Mouse (Mus musculus) thymus, postnatal 25 days (tissue): ENCODE data around the gene Tiam2.
A peak's percentile ranks its signal among the peaks of the same experiment; 100 is the strongest.

Experiments
- DNase-seq: peaks from one replicate; pipeline ENCODE4 v3.0.0; 2022

Tiam2 gene

DNA sequence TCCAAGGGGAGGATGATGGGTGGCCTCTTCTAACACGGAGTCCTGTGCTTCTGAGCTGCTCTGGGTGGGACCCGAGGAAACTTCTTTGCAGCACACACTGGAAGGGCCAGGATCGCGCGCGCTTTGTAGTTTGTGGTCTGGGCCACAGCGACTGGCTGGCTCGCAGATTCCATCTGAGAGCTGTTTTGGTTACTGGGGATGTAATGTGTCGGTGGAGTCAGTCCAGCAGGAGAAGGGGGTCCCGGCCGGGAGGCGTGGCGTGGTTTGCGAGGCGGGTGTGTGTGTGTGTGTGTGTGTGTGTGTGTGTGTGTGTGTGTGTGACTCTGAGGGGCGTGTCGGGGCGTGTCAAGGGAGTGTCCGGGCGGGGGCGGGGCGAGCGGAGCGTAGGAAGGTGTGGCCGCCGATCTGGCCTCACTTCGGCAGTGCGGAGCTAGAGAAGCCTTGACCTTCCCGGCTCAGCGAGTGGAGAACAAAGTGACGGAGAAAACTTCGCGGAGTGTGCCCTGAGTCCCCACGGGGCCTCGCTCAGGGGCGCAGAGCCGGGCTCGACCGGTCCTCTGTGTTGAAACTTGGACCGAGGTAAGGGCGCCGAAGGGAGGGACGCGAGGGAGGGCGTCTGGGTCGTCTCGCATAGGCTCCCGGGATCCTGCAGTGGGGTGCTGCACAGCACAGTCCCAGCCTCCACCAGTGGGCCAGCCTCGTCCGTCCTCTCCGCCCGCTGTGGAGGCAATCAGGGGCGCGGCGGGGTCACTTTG is at the start of gene Tiam2:
TSS of gene Tiam2 (plus strand) at position 426 of the 755 bp plus-strand sequence.
- DNase-seq: no peak

DNA sequence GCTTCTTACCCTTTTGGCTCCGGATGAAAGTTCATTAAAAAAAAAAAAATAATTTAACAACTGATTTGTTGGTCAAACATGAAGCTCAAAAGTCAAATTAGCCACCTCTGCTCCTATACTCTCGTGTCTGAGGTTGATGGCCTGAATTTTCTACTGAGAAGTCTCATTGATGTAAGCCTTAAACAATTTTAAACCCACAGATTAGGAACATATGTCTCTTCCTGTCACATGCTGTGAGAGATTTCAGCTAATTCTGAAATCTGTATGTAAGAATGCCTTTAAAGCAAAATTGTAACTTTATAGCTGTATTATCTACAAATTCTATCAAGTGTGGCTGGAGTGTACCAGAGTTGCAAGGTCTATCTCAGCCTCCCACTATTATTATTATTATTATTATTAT is 46.1 kb upstream of the Tiam2 start:
- DNase-seq: no peak

DNA sequence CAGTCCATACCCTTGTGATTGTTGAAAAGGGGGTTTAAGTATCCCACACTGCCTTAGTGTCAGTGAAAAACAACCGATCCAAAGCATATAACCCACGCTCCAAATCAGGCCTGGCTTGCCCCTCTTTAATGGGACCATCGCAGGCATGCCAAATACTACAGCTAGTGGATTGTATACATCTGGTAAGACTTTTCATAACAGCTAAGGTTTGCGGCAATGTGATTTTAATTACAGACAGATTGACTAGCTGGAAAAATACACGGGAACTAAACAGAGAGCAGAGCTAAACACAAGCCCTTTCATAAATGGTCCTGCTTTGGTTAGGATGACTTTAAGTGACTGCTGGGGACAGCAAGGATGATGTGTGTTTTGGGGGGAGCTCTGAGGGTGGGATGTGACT is 44.4 kb upstream of the Tiam2 start:
- DNase-seq: no peak

DNA sequence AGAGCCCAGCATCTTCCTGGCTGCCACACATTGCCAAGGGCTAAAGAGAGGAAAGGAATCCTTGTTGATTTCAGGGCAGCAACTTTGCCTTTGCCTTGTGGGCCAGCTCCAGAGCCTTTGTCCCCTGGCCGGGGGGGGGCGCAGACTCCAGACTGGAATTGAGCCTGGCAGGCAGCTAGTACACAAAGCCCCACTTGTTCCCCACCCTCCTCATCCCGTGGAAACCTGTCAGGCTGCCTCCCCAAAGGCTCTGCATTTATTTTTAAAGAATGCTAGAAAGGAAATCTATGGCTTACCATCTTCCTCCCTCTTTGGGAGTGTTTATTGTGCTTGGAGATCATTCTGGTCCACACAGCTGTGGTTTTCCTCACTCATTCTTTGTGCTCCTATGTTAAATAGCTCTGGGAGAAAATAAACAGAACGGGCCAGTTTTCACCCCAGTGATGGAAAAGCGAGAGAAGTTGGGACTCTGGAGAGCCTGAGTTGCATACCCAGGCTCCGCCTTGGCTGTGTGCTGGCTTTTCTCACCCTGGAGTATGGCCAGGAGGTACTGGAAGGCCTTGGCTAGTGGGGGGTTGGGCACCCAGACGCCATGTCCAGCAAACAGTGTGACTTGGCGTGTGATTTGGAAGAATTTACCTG is 41.2 kb upstream of the Tiam2 start:
- no peak for DNase-seq

DNA sequence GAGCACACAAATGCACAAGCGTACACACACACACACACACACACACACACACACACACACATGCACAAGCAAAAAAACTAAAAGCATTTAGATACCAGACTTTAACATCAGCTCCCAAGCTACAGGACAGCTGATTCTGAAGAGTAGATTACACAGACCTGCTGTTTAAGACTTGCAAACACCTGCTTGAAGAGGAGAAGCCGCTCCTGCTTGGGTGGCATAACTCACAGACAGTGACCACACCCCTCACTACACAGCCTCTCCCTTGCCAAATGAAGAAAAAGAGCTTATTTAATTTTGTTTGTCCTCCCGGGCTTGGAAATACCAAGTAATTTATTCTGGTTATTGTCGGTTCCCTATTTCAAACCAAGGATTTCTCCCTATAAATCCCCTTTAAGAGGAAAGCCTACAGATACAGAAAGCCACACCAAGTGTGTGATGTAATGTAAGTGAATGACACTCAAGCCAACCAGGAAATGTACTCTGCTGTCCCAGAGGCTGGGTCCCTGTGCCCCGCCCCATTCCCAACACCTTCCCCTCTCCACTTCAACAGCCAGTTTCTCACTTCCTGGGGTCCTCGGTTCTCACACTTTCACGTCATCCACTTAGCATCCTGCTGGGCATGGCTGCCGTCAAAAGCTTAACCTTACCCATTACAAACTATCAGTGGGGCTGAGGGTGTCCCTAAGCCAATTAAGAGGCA is 40.1 kb upstream of the Tiam2 start:
- DNase-seq: no peak

DNA sequence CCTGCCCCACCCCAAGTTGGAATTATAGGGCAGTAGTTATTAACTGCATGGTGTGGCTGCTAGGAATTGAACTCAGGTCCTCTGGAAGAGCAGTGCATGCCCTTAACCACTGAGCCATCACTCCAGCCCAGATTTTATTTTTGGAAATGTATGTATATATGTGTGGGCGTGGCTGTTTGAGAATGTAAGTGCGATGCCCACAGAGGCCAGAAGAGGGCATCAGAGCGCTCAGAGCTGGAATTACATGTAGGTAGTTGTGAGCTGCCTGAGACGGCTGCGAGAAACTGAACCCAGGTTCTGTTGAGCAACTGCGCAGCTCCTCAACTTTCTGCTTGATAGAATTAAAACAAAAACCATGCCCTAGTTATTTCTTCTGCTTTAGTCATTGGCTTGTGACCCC is 38.0 kb upstream of the Tiam2 start:
- peak; percentile 69 for DNase-seq

DNA sequence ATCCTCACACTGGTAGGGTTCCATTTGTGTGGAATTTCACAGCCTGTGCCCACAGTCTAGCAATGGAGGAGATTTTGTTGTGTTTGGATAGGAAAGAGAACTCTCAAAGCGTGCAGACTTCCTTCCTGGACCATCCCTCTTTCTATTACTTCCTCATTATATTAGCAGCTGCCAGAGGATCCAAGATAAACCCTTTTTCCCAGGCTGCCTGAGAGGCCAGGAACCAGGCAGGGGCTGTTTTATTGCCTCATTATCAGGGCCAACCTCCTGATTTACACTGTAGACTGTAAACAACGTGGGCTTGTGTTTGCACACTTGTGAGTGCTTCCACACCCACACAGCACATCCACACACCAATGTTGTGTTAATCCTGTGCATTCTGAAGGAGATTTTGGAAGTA is 31.3 kb upstream of the Tiam2 start:
- DNase-seq: no peak

DNA sequence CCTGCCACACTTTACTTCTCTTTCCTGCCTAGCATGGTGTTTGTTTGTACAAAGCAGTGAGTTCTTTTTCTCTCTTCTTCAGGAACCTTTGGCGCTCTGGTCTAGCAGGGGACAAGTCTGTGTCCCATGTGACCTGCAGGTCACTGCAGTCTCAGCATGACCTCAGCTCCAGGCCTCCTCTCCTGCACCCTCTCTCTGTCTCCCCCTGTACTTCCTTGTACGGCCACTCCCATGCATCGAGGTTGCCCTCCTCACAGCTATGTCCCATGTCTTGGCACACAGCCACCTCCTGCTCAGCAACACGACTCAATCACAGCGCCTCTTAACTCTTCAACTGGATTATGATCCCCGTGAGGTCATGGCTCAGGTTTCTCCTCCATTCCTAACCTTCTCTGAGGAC is 26.9 kb upstream of the Tiam2 start:
- no peak for DNase-seq

DNA sequence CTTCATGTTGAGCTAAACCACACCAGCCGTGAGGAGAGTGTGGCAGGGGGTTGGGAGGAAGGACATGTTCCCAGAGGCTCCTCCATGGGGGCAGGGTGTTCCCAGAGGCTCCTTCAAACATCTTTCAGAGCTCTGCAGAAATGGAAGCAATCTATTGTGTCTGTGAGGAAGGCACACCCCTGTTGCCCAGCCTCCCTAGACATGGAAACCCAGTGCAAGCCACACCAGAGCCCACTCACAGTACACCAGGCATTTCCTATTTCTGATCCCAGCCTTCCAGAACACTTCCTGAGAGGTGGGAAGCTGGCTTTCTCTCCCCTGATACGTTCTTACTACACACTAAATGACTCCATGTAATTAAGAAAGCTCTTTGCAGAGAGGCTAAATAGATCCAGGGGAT is 20.4 kb upstream of the Tiam2 start:
- no peak for DNase-seq

DNA sequence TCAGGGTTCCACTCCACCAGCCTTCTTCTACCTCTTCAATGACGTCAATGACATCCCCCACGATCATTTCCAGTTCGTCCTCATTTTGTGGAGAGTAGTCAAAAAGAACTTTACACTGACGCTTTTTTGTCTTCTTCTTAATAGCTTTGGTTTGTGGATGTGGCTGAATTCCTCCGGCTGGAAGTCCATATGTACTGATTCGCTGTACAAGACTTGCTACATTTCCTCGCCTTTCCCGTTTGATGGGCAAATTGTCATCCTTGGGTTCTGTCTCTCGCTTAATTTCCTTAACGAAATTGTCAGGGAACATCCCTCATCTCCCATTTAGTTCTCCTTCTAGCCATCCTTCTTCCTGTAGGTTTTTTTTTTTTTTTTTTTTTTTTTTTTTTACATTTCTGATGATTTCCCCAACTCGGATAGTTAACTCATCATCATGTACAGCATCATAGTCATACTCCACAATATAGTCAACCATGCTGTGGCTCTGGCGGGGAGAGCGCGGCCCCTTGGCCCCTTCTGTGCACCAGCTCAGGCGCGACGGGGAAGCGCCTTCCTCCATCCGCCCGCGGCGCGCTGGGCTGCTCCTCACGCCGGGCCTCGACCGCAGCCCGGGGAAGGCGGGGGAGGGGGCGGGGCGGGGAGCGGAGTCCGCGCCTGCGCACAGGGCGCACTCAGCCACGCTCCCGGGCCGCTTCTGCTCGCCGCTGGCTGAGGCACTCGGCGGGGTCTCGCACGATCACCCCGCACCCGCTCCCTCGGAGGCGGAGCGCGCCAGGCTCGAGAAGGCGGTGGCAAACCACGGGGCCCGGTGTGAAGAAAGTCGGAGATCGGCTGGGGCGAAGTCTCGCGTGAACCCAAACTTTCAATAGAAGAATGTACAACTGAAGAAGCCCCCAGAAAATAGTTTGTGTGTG is 12.4 kb upstream of the Tiam2 start:
- peak; percentile 82 for DNase-seq

DNA sequence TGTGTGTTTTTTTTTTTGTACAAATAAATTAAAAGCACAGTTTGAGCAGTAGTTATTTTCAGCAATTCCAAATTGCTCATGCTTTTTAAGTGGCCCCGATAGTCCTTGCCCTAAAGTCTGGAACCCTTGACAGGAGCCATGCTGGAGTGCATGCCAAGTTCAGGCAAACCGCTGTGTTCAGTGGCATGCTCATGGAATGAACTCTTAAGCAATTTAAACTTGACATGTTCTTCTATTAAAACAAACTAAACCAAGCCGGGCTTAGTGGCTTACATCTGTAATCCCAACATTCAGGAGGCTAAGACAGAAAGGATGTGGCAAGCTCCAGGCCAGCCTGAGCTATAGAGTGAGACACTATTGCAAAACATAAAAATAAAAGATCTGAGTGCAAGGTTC is 11.8 kb upstream of the Tiam2 start:
- DNase-seq: no peak

DNA sequence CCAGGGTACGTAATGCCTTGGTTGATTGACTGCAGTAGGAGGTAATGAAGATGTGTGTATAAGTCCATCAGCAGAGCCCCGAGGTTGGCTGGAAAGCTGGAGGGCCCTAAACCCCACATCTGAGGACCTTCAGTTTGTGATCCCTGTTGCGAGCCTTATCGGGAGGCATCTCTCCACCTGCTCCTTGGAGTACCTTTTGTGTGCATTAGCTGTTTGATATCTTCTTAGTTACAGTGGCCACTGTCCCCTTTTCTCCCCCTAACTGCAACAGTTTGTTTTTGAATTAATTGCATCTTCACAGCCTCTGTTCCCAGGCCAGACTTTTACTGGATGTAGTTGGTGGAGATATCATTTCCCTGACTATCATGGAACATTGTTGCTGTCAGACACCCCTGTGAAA is 10.8 kb upstream of the Tiam2 start:
- no peak for DNase-seq

DNA sequence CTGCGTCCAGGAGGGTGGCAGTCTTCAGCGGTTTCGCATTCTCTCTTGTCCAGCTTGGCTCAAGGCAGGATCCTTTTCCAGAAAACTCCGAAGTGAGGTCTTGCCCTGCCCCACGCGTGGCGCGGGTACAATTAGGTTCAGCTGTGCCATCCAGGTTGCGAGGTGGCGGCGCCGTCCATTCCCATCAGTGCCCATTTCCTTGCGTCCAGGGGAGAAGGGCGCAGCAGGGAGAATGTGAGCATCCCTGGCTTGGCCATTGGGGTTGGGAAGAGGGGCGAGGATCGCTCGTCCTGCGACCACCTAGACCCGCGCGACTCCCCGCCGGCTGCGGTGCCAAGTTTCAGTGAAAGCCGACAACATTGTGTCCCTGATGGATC is 518 bp downstream of the Tiam2 start:
- DNase-seq: no peak

DNA sequence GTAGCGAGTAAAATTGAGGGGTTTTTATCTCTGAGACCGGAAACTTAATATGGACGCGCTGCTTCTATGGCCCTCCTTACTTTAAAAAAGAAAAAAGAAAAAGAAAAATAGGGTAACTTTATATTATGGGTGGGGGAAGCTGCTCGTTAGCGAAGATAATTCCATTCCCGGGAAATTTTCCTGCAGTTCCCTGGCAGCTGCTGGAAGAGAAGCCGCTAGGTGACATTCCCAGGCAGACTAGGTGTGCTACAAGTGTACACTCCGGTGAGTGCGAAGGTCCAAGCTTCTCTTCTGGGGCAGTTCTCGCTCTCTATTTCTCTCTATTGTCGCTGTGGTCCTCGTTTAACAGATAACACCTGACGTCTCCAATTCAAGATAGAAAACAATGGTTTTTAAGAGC is 962 bp downstream of the Tiam2 start:
- DNase-seq: no peak

DNA sequence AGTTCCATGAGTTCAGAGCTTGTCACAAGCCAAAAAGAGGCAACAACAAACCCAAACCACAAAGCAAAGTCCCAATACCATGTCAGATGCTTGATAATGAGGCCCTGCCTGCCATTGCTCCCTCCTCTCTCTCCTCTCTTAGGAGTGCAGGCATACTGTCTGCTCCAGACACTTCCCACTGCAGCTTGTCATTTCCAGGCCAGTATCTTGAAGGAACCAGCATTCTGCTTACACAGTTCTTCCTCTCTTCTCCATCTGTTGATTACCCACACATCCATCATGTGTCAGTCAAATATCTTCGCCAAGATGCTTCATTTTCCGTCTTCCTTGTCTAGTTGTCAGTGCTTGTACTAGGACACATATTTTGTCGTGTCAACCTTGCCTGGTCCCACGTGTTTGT is 2.4 kb downstream of the Tiam2 start:
- no peak for DNase-seq

DNA sequence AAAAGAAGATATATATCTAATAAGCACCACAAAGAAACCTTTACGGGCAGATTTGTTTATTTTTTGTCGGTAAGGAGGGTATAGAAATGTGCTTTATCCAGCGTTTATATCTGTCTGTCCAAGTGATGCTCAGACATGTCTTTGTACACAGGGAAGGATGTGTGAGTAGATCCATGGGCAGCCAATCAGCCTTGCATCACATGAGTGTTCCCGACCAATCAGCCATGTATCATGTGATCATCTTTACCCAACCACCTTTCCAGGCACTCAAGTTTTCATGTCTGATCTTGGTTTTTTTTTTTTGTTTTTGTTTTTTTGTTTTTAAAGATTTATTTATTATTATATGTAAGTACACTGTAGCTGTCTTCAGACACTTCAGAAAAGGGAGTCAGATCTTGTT is 3.1 kb downstream of the Tiam2 start:
- DNase-seq: no peak

DNA sequence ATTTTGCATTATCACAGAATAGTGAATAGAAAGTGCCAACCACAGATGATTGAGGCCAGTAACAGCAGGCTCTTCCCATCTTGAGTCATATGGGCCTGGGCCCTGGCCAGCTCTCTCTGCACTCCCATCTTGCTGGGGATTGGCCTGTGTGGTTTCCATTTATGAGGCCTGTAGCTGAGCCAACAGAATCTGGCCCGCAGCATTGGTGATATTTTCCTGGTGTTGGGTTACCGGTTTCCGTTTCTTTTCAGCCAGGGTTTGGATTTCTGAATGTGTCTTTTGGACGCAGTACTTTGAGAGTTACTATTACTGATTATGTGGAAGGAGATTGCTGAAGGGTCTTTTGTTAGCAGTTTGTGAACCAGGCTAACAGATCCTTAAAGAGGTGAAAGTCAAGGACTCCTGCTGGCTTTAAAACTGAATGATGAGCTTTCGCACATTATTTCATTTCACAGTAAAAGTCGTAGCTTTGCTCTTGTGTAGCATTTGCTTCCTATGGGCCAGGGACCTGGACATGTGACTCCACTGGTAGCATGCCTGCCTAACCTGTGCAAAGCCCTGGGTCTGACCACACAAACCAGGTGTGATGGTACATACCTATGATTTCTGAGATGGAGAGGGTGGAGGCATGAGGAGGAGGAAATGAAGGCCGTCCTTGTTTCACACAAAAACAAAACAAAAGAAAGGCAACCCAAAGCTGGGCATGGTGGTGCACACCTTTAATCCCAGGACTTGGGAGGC is 5.5 kb downstream of the Tiam2 start:
- no peak for DNase-seq

DNA sequence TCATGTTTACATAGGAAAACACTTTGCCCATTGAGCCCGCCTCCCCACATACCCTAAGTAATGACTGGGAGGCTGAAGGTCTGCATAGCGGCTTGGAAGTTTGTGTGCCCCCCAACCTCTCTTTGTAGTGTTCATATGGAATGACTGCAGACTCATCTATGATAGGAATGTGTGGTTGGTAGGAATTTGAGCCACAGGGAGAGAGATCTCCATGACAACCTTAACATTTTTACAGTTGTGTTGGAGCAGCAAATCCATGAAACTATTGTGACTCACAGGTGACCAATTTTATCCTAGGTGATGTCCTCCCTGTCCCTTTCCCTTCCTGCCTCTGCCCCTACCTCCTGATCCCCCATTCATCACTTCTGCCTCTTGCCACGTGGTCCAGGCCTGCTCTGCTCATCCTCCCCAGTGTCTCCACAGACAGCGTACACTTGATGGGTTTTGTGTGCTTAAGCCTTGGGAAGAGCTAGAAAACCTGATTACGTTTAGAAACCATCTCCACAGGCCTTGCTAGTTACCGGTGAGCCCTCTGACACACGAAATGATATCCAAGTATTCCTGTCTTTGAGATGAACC is 9.9 kb downstream of the Tiam2 start:
- DNase-seq: no peak

DNA sequence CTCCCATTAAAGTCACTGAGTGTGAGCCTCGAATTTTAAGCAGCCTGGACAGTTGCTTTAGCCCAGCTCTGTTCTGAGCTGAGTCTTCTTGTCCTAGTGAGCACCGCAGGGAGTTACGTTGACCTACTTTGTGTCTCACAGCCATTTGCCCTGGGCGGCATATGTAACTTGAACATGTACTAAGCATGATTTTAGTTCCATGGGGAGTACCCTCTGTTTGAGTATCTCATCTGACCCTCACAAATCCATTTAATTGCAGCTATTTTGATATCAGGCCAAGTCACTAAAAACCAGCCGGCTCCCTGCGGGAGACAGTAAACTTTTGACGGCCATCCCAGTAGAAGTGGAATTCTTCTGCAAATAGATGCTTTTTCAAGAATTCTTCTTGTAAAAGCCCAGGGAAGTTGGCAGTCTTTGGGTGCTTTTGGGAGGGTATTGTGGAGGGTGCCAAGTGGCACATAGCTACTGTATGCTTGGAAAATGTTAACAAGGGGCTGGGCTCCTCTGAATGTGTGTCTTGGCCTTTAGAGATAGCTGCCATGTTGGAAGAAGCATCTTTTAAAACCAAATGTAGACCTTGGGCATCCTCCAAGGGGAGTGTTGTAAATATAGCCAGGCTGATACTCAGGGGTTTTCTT is 10.6 kb downstream of the Tiam2 start:
- no peak for DNase-seq

DNA sequence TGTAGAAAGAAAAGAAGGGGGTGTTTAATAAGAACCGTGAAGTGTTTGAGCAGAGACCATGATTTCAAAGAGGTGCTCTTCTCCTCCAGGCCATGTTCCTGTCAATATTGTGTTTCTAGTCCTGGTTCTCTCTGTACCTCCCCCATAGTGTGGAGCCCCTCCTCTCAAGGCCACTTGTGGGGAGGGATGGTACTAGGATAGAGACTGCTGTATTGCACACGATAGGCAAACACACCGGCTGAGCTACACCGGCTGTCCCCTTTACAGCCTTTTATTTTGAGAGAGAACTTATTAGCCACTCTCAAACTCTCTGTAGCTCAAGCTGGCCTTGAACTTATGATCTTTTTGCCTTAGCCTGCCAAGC is 11.1 kb downstream of the Tiam2 start:
- DNase-seq: no peak

DNA sequence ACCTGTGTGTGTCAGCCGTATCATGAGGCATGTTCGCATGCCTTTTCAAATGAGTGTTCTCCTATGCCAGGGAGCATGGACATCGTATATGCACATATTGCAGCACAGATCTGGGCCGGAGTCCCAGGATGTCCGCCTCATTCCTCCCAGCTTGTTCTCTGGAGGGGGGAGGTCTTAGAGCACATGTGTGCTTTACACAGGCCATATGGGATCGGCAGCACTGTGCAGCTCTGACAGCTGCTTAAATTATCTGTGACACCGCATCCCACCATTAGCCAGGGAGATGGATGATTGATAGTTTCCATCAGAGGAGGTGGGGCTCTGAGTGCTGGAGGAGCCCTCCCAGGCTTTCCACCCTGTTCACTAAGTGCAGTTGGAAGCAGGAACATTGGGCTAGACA is 12.4 kb downstream of the Tiam2 start:
- no peak for DNase-seq

DNA sequence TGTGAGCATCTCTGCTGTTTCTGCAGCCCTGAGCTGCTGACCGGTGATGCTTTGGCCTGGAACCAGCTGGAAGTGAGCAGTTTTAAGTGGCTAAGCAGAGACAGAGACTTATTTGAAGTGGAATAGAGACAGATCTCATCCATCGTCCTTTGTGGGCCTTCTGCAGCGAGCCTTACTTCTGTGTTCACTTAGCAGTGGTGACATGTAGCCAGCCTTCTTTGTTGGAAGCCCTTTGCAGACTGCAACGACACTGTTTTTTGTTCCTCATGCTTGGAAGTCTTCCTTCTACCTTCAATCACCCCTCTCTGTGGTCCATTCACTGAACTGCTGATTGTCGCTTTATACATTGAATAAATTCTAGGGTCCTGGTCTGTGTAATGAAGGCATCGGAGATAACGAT is 18.5 kb downstream of the Tiam2 start:
- DNase-seq: no peak
